Mouse (Mus musculus) right cerebral cortex, postnatal 10 days (tissue): ENCODE data around the gene Rab1b.
A peak's percentile ranks its signal among the peaks of the same experiment; 100 is the strongest.
"Not testable (repeated sequence)": the region's sequence is repeated elsewhere in the genome, so short reads cannot be mapped to it uniquely, and the experiment has no call there.

ENCODE experiments used
- DNase-seq, 2 experiments: peaks; one replicate each; pipeline ENCODE4 v3.0.0; 2021; ENCODE audit warnings: low spot score in 2 of 2

The Rab1b gene

GRCm38 (mm10) chr19:5097521-5098362 lies 9.1 kb downstream of the Rab1b start:
- peak in 1 of 2 experiments; percentile 60 for DNase-seq

GRCm38 (mm10) chr19:5095887-5096474 lies 10.9 kb downstream of the Rab1b start:
- peak; percentile 61 to 72 for DNase-seq

DNA sequence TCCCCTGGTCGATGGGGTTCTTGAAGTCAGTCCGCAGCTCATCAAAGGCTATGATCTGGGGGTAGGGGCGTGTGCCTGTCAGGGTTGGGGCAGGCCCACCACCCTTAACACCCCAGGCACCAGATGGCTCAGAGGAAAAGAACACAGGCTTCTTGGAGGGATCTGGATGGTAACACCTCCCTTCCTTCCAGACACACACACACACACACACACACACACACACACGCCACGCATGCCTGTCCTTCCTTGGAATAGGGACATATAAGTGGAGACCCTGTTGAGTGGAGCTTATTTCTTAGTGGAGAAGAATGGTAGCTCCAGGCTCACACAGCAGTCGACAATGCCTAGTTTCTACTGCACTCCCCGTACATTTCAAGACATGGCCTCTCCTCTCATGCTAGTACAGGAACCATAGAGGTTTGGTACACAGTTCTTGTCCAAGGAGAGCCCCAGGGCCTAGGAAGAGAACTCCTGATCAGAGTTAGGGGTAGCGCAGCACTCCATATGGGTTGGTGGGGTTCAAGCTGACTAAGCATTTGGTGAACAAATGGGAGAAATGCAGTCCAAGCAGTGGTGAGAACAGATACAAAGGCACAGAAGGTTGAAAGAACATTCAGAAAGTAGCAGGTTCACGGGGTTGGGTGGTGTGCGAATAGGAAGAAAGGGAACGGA lies 12.0 kb downstream of the Rab1b start:
- peak; percentile 47 to 63 for DNase-seq

GRCm38 (mm10) chr19:5094243-5094632 lies 12.6 kb downstream of the Rab1b start:
- peak; percentile 98 to 99 for DNase-seq

GRCm38 (mm10) chr19:5093481-5094242 lies 13.2 kb downstream of the Rab1b start:
- no peak for DNase-seq

DNA sequence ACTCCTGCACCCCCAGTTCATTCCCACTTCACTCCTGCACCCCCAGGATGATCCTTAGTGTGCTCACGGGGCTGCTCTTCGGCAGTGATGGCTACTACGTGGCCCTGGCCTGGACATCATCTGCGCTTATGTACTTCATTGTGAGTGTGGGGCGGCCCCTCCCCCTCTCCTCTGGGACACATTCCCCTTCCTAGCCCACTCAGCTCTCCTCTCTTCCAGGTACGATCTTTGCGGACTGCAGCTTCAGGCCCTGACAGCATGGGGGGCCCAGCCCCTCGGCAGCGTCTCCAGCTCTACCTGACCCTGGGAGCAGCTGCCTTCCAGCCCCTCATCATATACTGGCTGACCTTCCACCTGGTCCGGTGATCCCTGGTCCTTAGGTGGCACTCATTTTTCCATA lies 14.8 kb downstream of the Rab1b start:
- peak in 1 of 2 experiments; percentile 53 for DNase-seq

- DNase-seq, result peak in 1 of 2 experiments; percentile 44
Measured at GRCm38 (mm10) chr19:5089324-5089723, 17.5 kb downstream of the Rab1b start.

GRCm38 (mm10) chr19:5087884-5088728 lies 18.8 kb downstream of the Rab1b start, which contains the start of gene Yif1a:
Yif1a (plus strand) TSS chr19:5088538.
- peak; percentile 97 to 99 for DNase-seq

DNA sequence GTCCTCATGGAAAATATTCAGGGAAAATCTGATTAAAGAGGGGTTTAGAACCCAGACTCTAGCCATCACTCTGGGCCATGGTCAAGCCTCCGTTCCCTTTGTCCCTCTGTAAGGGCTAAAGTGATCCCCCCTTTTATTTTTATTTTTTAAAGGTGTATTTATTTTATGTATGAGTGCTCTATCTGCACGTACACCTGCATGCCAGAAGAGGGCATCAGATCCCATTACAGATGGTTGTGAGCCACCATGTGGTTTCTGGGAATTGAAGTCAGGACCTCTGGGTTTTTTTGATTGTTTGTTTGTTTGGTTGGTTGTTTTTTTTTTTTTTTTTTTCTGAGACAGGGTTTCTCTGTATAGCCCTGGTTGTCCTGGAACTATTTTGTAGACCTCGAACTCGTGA lies 20.3 kb downstream of the Rab1b start:
- not testable (repeated sequence) for DNase-seq

- peak; percentile 62 to 65 for DNase-seq
Measured at GRCm38 (mm10) chr19:5085145-5085863, 21.6 kb downstream of the Rab1b start, which contains the start of gene Tmem151a. Tmem151a (minus strand) TSS chr19:5085531.

- DNase-seq, result peak in 1 of 2 experiments; percentile 67
Measured at GRCm38 (mm10) chr19:5084834-5085144, 22.1 kb downstream of the Rab1b start.

DNA sequence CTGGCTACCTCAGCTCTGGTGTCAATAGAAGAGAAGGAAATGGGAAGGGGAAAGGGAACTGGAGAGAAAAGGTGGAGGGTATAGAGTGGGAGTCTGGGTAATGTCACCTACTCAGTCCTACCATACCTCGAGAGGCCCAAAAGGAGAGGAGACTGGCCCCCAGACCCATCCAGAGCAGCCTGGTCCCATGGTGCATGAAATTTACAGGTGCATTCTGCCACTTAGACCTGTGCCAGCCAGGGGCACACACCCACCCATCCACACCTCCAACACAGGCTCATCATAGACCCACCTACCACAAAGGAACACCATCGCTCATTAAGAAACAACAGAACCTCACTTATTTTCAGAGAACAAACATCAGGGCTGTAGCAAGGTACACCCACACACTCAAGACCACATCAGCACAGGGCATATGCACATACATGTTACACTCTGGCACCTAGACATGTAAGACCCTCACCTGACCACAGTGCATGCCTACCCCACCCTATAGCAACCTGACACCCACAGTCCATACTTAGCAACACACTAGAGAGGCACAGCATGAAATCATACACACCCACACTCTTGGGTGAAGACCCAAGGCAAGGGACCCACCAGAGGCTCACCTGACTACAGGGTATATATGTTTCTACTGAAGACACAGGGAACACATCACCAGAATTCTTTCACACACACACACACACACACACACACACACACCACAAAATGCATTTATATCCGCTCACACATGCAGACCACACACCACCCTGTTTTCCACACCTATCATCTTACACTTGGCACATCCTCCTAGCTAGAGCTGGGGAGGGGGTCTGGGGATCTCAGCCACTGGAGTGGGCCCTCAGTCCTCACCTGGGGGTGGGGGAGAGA lies 22.7 kb downstream of the Rab1b start:
- peak; percentile 54 to 64 for DNase-seq

- no peak for DNase-seq
Measured at GRCm38 (mm10) chr19:5082596-5082995, 24.3 kb downstream of the Rab1b start.

- no peak for DNase-seq
Measured at GRCm38 (mm10) chr19:5082005-5082404, 24.9 kb downstream of the Rab1b start.

DNA sequence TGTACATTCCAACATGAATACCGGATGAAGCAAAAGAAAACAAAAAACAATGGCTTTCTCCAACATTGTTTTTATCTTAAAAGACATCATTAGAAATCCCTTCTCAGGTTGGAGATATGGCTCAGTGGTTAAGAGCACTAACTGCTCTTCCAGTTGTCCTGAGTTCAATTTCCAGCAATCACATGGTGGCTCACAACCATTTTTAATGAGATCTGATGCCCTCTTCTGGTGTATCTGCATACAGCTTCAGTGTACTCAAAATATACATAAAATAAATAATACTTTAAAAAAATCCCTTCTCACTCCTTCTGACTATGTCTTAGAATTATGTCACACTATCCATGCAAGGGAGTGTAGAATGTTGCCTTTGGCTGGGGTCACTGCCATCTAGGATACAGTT lies 27.6 kb downstream of the Rab1b start:
- no peak for DNase-seq

DNA sequence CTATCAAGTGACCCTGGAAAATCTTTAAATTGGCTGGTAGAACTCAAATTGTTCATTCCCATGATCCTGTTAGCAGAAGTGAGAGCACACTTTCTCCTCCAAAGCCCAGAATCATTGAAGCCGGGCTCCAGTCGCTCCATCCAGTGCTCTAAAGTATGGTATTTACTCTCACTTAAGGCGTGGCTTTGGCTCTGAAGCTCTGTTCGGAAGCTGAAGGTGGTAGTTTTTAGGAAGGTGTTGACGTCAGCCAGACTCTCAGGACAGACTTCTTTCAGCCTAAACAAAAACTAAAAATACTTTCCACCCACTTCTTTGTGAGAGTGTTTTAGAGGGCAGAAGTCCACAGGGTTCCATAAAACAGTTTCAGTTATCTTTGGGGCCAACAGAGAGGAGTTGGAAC lies 33.4 kb downstream of the Rab1b start:
- DNase-seq, result no peak

DNA sequence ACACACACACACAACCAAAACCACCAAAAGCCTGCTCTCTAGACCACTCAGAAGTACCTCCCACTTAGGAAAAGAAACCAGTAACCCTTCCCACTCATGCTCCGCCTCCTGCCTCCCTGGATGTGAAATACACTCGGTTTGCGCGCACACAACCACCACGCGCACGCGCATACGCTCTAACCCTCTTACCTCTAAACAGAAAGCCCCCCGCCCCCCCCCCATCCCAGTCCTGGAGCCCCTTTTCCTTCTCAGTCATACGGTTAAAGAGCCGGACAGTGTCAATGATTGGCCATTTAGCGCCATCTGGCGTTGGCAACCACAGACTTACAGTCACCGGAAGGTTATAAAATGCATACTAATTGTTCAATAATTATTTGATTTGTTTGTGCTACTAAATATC lies 33.8 kb downstream of the Rab1b start:
- peak in 1 of 2 experiments; percentile 37 for DNase-seq

DNA sequence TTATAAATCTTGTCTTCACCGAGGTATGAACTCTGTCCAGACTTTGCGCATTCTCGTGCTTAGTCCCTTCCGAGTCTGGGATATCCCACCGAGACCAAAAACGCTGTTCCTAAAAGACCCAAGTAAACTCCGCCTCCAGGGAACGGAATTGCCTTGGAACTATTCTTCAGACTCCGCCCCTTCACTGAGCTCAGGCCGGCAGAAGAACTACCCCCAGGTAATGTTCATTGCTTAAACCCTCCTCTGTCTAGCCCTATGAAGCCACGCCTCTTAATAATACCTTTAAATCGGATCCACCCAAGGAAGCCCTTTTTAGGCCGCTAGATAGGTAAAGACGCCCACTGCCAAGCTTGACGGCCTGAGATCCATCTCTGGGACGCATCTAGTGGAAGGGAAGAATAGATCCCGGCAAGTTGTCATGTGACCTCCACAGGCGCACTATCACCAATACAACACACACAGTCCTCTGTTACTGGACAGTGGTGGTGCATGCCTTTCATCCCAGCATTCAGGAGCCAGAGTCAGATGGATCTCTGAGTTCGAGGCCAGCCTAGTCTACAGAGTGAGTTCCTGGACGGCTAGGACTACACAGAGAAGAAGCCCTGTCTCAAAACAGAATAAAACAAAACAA lies 34.4 kb downstream of the Rab1b start:
- no peak for DNase-seq
